Mouse (Mus musculus) mouse embryonic stem cell (cell line): ENCODE data around the gene Meis3.

ENCODE experiments used
- in situ Hi-C, 2 experiments: fragments of 300-500 bp; cut with MboI; formaldehyde crosslinking; loops; 1 replicate in 1 of 2; 3 replicates in 1 of 2; pipeline ENCODE4 v1.14.3; 2019 to 2020; ENCODE audit warnings: low sequenced_read_pairs in 2 of 2, low pct_unique_long_range_greater_than_20kb in 1 of 2, mixed read lengths in 1 of 2; ENCODE audit not compliant: unreplicated experiment in 1 of 2

The Meis3 gene

DNA sequence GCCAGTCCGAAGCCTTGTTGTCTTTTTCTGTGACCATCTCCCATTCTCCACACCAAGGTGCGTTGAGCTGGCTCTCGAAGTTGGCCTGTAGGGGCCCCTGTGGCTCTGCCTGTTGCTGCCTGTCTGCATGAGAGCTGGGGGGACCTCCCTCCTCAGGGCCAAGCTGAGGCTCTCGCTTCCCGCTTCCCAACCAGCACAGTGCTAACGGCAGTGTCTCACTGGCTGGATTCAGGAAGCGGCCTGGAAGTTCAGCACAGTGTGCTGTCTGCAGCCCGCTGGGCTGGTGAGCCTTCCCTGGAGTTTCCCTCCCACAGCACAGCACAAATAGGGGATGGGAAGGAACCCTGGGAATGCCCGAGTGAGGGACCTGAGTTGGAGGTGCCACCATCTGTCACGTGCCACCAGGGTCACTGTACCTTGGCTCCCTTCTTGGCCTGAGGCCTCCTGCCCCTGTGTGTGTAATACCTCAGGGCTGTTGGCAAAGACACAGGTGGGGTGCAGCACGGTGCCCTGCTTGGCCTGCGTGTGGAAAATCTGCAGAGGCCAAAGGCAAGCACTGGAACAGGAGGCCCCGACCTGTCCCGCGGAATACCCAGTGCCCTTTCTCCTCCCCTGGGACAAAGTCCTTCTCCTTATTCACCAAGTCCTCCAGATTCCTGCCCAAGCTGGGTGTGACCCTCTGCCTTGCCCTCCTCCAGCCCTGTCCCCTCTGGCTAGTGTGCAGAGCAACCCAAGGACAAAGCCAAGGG is 28.0 kb downstream of the Meis3 start:
- in situ Hi-C loops = no loop called here

GRCm38 (mm10) chr7:16203505-16203903 is 28.6 kb downstream of the Meis3 start:
- in situ Hi-C loops = no loop called here

DNA sequence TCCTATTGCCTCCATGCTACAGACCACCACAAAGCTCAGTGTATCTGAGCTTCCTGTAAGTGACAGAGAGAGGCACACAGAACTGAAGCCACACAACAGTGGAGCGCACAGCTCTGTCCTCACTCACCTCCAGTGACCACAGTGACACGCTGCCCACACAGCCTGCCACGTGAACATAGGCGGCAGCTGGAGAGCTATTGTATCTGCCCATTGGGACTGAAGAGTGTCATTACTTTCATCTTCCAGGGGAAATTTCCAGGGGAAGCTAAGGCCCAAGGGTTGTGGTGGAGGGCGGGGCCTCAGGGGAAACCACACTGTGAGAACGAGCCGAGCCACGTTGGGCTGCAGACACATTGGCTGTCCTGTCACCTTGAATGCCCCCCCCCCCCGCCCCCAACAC is 29.9 kb downstream of the Meis3 start:
- in situ Hi-C loops = no loop called here

DNA sequence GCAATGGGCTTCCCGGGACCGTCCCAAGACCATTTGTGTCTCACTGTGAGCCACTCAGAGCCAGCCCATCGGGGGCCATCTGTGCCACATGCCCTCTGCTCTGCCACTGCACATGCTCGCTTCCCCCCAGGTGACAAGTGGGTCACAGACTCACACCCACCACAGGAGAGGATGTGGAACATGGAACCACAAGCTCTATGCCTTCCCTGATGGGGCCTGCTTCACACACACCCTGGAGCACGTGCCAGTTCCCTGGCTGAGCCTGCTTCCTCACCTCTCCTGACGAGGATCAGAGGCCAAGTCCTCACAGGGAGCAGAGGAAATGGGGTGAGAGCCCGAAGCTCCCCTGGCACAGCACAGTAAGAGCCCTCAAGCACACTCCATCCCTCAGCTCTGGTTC is 32.2 kb downstream of the Meis3 start:
- in situ Hi-C loops = no loop called here

DNA sequence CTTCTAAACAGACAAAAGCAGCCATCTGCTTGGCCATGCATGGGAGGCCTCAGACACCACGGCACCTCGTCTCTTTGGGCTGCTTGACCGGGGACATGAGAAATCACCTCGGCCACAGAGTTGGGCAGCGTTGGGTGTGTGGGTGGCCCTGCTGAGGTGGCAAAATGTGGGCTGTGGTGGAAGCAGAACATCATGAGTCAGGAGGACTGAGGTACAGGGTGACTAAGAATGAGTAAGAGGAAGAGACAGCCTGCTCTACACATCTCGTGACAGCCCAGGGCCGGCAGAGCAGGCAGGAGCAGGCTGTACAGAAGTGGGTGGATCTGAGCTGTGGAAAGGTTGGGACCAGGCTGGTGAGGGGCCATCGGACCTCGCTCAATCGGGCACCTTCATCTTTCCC is 32.6 kb downstream of the Meis3 start:
- in situ Hi-C loops = no loop called here

GRCm38 (mm10) chr7:16208781-16209665 is 34.1 kb downstream of the Meis3 start:
- in situ Hi-C loops = no loop called here

GRCm38 (mm10) chr7:16210862-16211365 is 36.0 kb downstream of the Meis3 start:
- in situ Hi-C loops = no loop called here

DNA sequence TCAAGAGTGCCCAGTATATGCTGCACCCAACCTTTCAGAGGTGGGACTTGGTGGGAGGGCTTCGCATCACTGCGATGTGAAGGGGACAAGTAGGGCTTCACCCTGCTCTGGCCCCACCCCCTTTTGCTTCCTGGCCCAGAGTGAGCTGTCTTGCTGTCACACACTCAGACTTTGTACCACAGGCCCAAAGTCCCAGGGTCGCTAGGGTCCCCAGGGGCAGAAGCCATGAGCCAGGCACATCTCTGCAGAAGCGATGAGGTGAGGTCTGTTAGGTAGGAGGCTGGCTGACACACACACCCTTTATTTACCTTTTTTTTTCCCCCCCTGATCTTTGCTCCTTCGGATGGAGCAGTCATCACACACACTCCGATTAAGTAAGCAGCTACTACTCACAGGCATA is 38.3 kb downstream of the Meis3 start:
- in situ Hi-C loops = no loop called here

DNA sequence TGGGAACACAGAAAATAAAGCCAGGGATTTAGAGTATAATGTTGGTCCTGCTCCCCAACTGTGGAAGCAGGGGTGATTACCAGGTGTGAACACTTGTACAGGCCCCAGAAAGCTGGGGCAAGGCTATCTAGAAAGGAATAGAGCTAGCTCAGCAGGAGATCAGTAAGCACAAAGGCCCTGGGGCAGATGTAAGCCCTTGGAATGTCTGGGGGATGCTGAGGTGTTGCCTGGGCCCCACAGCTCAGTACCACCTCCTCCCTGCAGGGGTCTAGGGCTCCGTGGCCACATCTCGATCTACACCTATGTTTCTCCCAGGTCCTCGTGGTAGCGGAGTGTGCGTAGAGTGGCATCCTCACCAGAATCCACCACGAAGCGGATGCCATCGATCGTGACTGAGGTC is 39.1 kb downstream of the Meis3 start:
- in situ Hi-C loops = no loop called here

DNA sequence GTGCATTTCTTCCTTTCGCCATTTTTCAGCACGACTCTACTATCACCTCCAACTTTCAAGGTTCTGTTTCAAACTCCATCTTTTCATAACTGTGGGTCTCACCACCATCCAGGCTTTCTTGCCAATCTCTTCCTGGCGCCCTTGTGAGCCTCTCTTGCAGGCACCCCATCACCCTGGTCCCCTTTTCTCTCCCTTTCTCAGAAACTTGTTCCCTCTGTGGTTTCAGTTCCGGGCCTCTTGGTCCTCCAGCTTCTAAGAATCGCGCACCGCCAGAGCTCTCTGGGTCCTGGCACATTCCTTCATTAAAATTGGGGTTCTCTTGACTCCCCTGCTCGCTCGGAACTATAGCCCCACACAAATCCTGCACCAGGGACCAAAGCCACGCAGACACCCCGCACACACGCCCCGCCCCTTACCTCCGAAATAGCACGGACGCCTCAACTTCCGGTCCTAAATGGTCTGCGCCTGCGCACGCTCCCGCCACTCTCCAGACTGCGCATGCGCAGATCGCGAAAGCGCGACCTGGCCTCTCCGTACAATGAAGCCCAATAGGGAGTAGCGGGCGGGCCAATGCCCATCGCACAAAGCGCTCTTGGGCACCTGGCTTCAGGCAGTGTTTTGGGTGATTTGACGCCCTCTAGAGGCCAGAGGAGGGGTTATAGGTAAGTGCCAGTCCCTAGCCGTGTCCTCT is 46.8 kb downstream of the Meis3 start, which contains the start of gene Dhx34:
Gene Dhx34, minus strand, starts transcription at position 456 of the 691 bp plus-strand sequence.
- in situ Hi-C loops = no loop called here

DNA sequence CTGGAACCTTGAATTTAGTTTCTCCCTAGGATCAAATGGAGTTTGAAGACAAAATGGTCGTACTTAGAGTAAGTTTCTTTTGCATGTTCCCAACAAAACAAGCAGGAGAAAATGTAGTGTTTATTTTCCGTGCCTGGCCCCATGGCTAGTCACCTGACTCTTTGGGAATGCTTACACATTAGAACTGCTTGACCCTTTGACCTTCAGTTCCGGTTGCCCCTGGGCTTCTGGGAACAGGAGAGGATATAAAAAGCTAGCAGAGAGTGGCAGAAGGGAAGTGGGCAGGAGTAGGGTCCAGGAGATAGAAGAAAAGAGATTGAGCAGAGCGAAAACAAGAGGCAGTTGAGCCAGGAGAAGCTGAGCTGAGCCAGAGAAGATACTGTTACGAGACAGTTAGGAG is 55.0 kb downstream of the Meis3 start:
- in situ Hi-C loops = no loop called here
